Mouse (Mus musculus) adrenal gland, postnatal 0 days (tissue): ENCODE measurements around the gene Acan. TPM values are rescaled to one million over a fixed set of nuclear protein-coding genes. Genes with fewer than 3 reads are reported as not detected.

ENCODE experiments used
- polyA plus RNA-seq: library from polyadenylated mRNA; unstranded; fragments of >200 nt; fragmentation: Nextera tagmentation; extraction: Ambion mirVana; gene quantifications from 2 replicates; pipeline ENCODE4 v1.2.1, GENCODE M21; 2015

Gene Acan
- polyA plus RNA-seq, result 0.12 and 0.13 TPM in 2 replicates

DNA sequence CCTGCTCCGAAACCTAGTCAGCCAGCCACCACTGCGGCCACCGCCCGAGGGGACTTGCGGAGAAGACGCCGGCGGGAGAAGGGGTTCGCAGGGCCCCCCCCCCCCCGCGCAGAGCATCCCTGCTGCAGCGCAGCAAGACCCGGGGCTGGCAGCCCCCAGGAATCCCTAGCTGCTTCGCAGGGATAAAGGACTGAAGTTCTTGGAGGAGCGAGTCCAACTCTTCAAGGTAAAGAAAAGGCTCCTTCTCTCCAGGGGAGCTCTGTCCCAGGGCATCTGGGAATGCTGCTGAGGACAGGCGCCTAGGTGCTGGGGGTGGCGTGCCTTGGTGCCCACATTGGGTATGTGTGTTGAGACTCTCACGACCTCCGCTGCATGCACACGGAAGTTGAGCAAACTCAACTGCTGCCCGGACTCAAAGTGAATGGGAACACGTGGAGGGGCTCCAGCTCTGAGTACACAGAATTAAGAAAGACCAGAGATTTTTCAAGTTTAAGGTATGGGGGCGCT, at the start of gene Acan:
Gene Acan, plus strand, starts transcription at position 101 of the 507 bp plus-strand sequence.

DNA sequence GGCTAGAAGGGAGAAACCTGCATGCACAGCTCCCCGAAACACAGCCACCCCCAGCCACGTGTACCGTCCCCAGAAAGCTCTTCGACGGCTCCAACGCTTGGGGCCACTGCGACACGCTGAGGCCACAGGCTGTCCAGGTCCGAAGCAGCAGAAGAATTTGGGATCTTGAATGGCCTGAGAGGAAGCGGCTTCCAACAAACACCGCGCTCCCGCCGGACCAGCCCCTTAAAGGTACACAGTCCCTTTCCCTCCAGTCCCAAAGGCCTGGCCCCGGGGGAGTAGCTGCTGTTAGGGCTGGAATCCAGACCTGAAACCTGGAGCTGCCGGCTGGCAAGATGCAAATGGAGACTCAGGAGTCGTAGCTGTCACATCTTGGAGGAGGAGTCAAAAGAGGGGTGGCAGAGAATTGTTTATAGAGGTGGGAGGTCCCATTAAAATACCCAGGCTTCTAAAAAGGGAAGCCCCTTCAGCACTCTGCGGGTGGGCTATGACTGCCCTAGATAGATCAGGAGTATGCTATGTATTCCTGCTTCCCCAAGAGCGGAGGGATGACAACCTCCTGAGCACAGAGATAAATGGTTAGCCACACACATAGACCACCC, 77.7 kb downstream of the Acan start, which contains the start of gene Hapln3:
Gene Hapln3, minus strand, starts transcription at position 176 of the 602 bp plus-strand sequence.

DNA sequence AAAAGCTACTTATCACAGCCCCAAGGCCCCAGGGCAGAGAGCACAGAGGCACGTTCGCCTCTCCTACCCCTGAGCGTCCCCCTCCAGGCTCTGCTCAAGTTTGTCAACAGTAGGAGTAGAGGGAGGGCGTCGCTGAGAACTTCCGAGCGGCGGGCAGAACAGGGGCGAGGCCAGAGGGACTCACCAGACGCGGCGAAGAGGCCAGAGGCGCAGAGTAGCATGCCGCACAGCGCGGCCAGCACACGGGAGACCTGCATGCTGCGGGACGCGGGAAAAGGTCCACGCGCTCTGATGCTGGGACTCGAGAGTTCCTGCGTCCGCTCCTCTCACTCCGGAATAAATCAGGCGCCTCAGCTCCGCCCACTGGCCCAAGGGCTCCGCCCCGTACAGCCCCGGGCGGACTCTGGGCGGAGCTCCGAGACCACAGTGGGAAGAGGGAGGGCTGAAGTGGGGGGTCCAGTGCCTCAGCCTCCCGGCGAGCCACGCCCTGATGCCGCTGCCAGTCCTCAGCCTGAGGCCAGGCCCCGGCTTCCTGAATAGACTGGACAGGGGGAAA, 95.5 kb downstream of the Acan start, which contains the start of gene Mfge8:
Gene Mfge8, minus strand, starts transcription at position 350 of the 556 bp plus-strand sequence.

Other genes starting within 250 kb of the Acan start
- 8.6 and 12.5 TPM in 2 replicates for gene Det1, start 206.2 kb upstream of the Acan start, polyA plus RNA-seq
- gene Aen, start 157.6 kb upstream of the Acan start, polyA plus RNA-seq, result 16.5 and 23.8 TPM in 2 replicates
- 17.9 and 18.1 TPM in 2 replicates for gene Isg20, start 140.1 kb upstream of the Acan start, polyA plus RNA-seq
- gene Hapln3, start 77.5 kb downstream of the Acan start, polyA plus RNA-seq, result 1.5 and 2.8 TPM in 2 replicates
- gene Mfge8, start 95.6 kb downstream of the Acan start, polyA plus RNA-seq, result 226 and 348 TPM in 2 replicates
- gene Abhd2, start 219.7 kb downstream of the Acan start, polyA plus RNA-seq, result 39.5 and 90.5 TPM in 2 replicates